Mouse (Mus musculus): ENCODE measurements around the gene Kmt2d.

DNA sequence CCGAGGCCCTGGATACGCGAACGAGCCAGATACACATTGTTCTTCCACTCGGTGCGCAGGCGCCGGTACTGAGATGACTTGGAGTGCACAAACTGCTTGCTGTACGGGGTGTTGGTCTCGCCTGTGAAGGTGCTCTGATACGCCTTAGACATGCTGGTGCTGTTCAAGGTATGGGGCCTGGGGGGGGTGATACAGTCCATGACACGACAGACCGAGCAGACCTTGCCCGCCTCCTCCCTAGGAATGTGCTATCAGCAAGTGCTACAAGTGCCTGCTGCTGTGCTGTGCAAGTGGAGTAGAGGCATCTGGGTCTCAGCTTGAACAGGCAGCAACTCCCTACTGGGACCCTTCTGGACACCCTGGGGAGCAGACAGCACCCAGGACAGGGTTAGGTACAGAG lies 35.7 kb downstream of the Kmt2d start:
- no peak for TF ChIP-seq CTCF (IDR thresholded peaks at IDR 0.05; ENCODE audit: low read depth)
- TF ChIP-seq EP300 (IDR thresholded peaks at IDR 0.05; ENCODE audit: low read depth), result no peak
